Mouse (Mus musculus) lung, postnatal 0 days (tissue): ENCODE results near the gene Entpd7.

Experiments used
- CTCF ChIP-seq: IDR thresholded peaks from 2 replicates; pipeline ENCODE4 v1.5.1; 2016; ENCODE audit warnings: antibody characterized with exemption, mild to moderate bottlenecking
- EP300 ChIP-seq: IDR thresholded peaks from 2 replicates; pipeline ENCODE4 v1.6.1; 2016; ENCODE audit warnings: antibody characterized with exemption, mild to moderate bottlenecking, control low read depth

GRCm38 (mm10) chr19:43738409-43738808 is 48.9 kb downstream of the Entpd7 start:
- no peak for TF ChIP-seq EP300
- no peak for TF ChIP-seq CTCF
